Comparison of ENCODE assay signal across 8 mouse cellular contexts in the genomic region with DNA sequence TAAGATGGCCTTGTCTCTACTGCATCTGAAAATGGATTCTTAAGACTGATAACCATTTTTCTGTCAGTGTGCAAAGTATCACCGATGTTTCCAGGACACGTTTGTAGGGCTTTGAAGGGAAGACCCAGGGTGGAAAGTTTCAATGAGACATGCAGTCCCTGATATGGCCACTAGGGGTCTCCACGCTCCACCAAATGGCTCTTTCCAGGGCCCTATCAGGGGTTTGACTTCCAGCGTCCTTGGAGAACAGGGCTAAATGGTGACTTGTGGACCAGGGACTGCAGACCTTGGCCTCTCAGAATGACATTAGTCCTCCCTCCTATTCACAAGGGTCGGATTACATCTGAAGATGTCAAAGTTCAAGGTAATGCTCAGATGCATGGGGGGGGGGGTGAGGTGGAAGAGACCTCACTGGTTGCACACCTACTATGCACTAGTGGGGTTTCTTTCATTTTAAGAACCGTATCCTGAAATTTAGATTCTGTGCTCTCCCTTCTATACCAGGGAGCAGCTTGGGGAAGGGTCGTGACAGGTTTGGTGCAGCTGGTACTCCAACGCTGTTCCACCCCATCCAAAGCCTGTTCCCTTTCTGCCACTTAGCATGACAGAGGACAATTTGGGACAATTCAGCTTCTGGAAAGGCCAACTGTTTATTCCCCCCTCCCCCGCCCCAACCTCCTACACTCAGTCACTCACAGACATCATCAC. TPM values are rescaled to one million over a fixed set of nuclear protein-coding genes. Genes with fewer than 3 reads are reported as not detected.
DNase-seq lines count a peak whose midpoint lies in the region; ATAC-seq and TF ChIP-seq lines count a peak whose summit lies in the region.

No protein-coding gene starts in this region.

- H3K9ac ChIP-seq in embryonic facial prominence, embryonic 15.5 days = no peak overlapping the region
- no peak overlapping the region for H3K9ac ChIP-seq in lung, embryonic 16.5 days (ENCODE audit: low read length)

- H3K4me3 ChIP-seq in G1E (ENCODE audit: low read depth, low read length) = no peak overlapping the region
- H3K4me3 ChIP-seq in bone marrow macrophage, adult 2 months (ENCODE audit: insufficient read depth, low read length) = no peak overlapping the region
- no peak overlapping the region for H3K4me3 ChIP-seq in embryonic facial prominence, embryonic 15.5 days (replicated peaks)
- no peak overlapping the region for H3K4me3 ChIP-seq in lung, embryonic 16.5 days (ENCODE audit: low read length)

- ATAC-seq in G1E (ENCODE audit: extremely low read depth, insufficient number of reproducible peaks, low FRiP score, poor library complexity, severe bottlenecking) = no peak
- ATAC-seq in embryonic facial prominence, embryonic 15.5 days (ENCODE audit: insufficient number of reproducible peaks, low FRiP score, low TSS enrichment, low read depth) = 0 out of 2 replicates have a peak, but pooled peaks have one; percentile 48
- ATAC-seq in lung, embryonic 16.5 days (ENCODE audit: low read depth) = peak; percentile 68

- no peak overlapping the region for H3K27ac ChIP-seq in bone marrow macrophage, adult 2 months (ENCODE audit: insufficient read depth, low read depth, low read length)
- no peak overlapping the region for H3K27ac ChIP-seq in embryonic facial prominence, embryonic 15.5 days (replicated peaks)
- H3K27ac ChIP-seq in lung, embryonic 16.5 days (ENCODE audit: low read length) = no peak overlapping the region

- no peak for TF ChIP-seq POLR2A in bone marrow macrophage, adult 2 months (IDR thresholded peaks at IDR 0.05; ENCODE audit: borderline replicate concordance, low read depth, low read length)

- no peaks in the 10 kb centered on the region for H3K4me1 ChIP-seq in G1E (ENCODE audit: insufficient read depth, low read depth, low read length)
- no peaks in the 10 kb centered on the region for H3K4me1 ChIP-seq in bone marrow macrophage, adult 2 months (ENCODE audit: control insufficient read depth, insufficient read depth, low read length)
- no peaks in the 10 kb centered on the region for H3K4me1 ChIP-seq in embryonic facial prominence, embryonic 15.5 days
- H3K4me1 ChIP-seq in lung, embryonic 16.5 days (replicated peaks; ENCODE audit: control insufficient read depth, insufficient read depth, low read length) = no peaks in the 10 kb centered on the region

- H3K27me3 ChIP-seq in G1E (ENCODE audit: insufficient read depth, low read length) = peaks cover 19% of the 10 kb centered on the region
- peaks cover 6% of the 10 kb centered on the region; the same call in 1 of the 2 replicates for H3K27me3 ChIP-seq in embryonic facial prominence, embryonic 15.5 days
- no peaks in the 10 kb centered on the region for H3K27me3 ChIP-seq in lung, embryonic 16.5 days (ENCODE audit: control insufficient read depth, insufficient read depth, low read depth, low read length)

- peak; percentile 90 for TF ChIP-seq CTCF in G1E (IDR thresholded peaks at IDR 0.05; ENCODE audit: low read depth, low read length)
- TF ChIP-seq CTCF in bone marrow macrophage, adult 2 months (IDR thresholded peaks at IDR 0.05; ENCODE audit: low read depth, low read length) = peak; percentile 85

- intact Hi-C loops in heart, postnatal 36 days (cut with DNase I) = loop anchor here (1.0 to 2.0 kb wide), 3 partner anchors 75 to 169 kb away; no protein-coding TSS in a partner anchor

- H3K9me3 ChIP-seq in G1E (replicated peaks) = no peaks in the 10 kb centered on the region
- H3K9me3 ChIP-seq in embryonic facial prominence, embryonic 15.5 days (replicated peaks) = no peaks in the 10 kb centered on the region
- H3K9me3 ChIP-seq in lung, embryonic 16.5 days (ENCODE audit: control insufficient read depth, low read length) = no peaks in the 10 kb centered on the region

- 37% methylated on average over 9 of the region's 9 CpGs for WGBS in embryonic facial prominence, embryonic 15.5 days
- WGBS in large intestine, adult 2 months = 33% methylated on average over 9 of the region's 9 CpGs
- WGBS in lung, embryonic 16.5 days = 34% methylated on average over 9 of the region's 9 CpGs

- H3K36me3 ChIP-seq in G1E (replicated peaks) = no peaks in the 10 kb centered on the region
- H3K36me3 ChIP-seq in embryonic facial prominence, embryonic 15.5 days = no peaks in the 10 kb centered on the region
- no peaks in the 10 kb centered on the region for H3K36me3 ChIP-seq in lung, embryonic 16.5 days (ENCODE audit: control insufficient read depth, insufficient read depth, low read length)

- H3K4me2 ChIP-seq in embryonic facial prominence, embryonic 15.5 days (replicated peaks) = no peak overlapping the region
- H3K4me2 ChIP-seq in lung, embryonic 16.5 days (ENCODE audit: low read depth, low read length) = no peak overlapping the region

- peak; percentile 58 for DNase-seq in G1E (ENCODE audit: low spot score)
- peak; percentile 67 to 74 for DNase-seq in heart, postnatal 36 days
- DNase-seq in large intestine, adult 2 months (ENCODE audit: low read depth, low spot score) = peak; percentile 25
- peak; percentile 32 for DNase-seq in retina, adult 2 months (ENCODE audit: low read depth, low spot score)
- DNase-seq in yolk sac, embryonic 10.5 days (ENCODE audit: low spot score) = peak; percentile 30

RNA-seq across cellular contexts. Expression of gene Dagla, which starts 29.0 kb away (rescaled TPM):
- total RNA-seq in G1E (2014; fragmentation: Nextera tagmentation) (not detected in 2 replicates), G1E (2017) (under 0.01 and 0.11 TPM in 2 replicates)
- not detected in 2 replicates for polyA plus RNA-seq in G1E (2012)
- polyA plus RNA-seq in bone marrow macrophage, adult 2 months (2012; ENCODE audit: insufficient read depth, insufficient read length, missing spikeins) = 2.8 and 3.2 TPM in 2 replicates
- 2.8 and 3.5 TPM in 2 replicates for polyA plus RNA-seq in embryonic facial prominence, embryonic 15.5 days (2015; fragmentation: Nextera tagmentation; extraction: Ambion mirVana)
- total RNA-seq in heart, postnatal 36 days (2021) = 1 to 10 TPM; 2.7 TPM
- 7.2 and 7.7 TPM in 2 replicates for polyA plus RNA-seq in large intestine, adult 2 months (2012; rRNA removed)
- 3.0 and 3.2 TPM in 2 replicates for polyA plus RNA-seq in lung, embryonic 16.5 days (2015; fragmentation: Nextera tagmentation; extraction: Ambion mirVana)

RNA-seq across cellular contexts. Expression of gene Syt7, which starts 55.2 kb away (rescaled TPM):
- total RNA-seq in G1E (2014; fragmentation: Nextera tagmentation) (3.8 TPM in 1 of 2 replicates, not detected in the other), G1E (2017) (under 0.01 and 0.05 TPM in 2 replicates)
- polyA plus RNA-seq in G1E (2012) = not detected in 2 replicates
- polyA plus RNA-seq in bone marrow macrophage, adult 2 months (2012; ENCODE audit: insufficient read depth, insufficient read length, missing spikeins) = not detected in 2 replicates
- polyA plus RNA-seq in embryonic facial prominence, embryonic 15.5 days (2015; fragmentation: Nextera tagmentation; extraction: Ambion mirVana) = 0.95 and 1.1 TPM in 2 replicates
- 10 to 100 TPM; 39.4 to 41.6 TPM for total RNA-seq in heart, postnatal 36 days (2021)
- 6.8 and 7.4 TPM in 2 replicates for polyA plus RNA-seq in large intestine, adult 2 months (2012; rRNA removed)
- polyA plus RNA-seq in lung, embryonic 16.5 days (2015; fragmentation: Nextera tagmentation; extraction: Ambion mirVana) = 0.75 and 0.82 TPM in 2 replicates
